Mouse (Mus musculus) lung, postnatal 0 days (tissue): ENCODE results near the gene Pla2g1b.

Source experiments
- CTCF ChIP-seq: IDR thresholded peaks from 2 replicates; pipeline ENCODE4 v1.5.1; 2016; ENCODE audit warnings: antibody characterized with exemption, mild to moderate bottlenecking
- EP300 ChIP-seq: IDR thresholded peaks from 2 replicates; pipeline ENCODE4 v1.6.1; 2016; ENCODE audit warnings: antibody characterized with exemption, mild to moderate bottlenecking, control low read depth

DNA sequence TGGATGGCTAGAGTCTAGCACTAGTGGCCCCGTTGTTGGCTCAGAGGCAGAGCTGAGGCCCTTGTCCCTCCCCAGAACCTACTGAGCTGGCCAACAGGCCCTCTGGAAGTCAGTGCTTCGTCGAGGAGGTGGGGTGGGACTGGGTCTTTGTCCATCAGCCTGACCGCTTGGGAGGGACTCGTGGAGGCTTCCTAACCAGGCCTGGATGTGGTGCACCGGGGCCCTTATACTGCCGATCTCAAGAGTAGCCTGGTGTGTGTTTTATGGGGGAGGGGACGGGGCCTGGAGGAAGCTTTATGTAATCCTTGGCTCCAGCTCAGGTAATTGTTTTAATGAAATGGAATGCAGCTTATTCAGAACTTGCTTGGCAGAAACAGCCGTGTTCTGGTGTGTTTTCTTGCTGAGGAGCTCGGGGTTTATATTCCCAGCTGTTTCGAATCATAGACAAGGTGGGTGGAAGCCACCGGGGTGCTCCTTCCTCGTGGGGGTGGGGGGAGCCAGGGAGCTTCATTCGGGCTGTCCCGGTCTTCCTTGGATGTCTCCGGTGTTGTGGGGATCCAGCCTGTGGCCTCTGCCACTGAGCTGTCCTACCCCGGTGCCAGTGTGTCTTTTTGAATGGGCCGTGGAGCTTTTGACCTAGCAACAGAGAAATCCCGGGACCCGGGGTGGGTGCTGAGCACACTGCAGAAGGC lies 49.0 kb downstream of the Pla2g1b start:
- TF ChIP-seq CTCF (no peak), EP300 (peak; percentile 82)
